Mouse (Mus musculus) midbrain, embryonic 14.5 days (tissue): ENCODE results near the gene Pou4f1. TPM values are rescaled to one million over a fixed set of nuclear protein-coding genes. Genes with fewer than 3 reads are reported as not detected.

Source experiments
- ATAC-seq: fragments of 200-750 bp; cut with Nextera tagmentation; 2 replicates; pipeline ENCODE4 v1.8.0; 2017; ENCODE audit warnings: moderate number of reproducible peaks, moderate library complexity; ENCODE audit not compliant: low FRiP score, low TSS enrichment
- DNase-seq: peaks from one replicate; pipeline ENCODE4 v3.0.0-alpha.2; 2015
- H3K27ac ChIP-seq: fragments of 300-500 bp; sonication (generic); replicated peaks from 2 replicates; pipeline ENCODE4 v1.5.1; 2014; ENCODE audit warnings: mild to moderate bottlenecking, low read depth, low read length, moderate library complexity
- H3K27me3 ChIP-seq: fragments of 300-500 bp; sonication (generic); 2 replicates; pipeline ENCODE4 v1.6.1; 2014; ENCODE audit warnings: low read length, control low read depth, mixed read lengths; ENCODE audit not compliant: control insufficient read depth, insufficient read depth
- H3K36me3 ChIP-seq: fragments of 300-500 bp; sonication (generic); 2 replicates; pipeline ENCODE4 v1.6.1; 2014; ENCODE audit warnings: low read length, control low read depth; ENCODE audit not compliant: control insufficient read depth, insufficient read depth
- H3K4me1 ChIP-seq: fragments of 300-500 bp; sonication (generic); 2 replicates; pipeline ENCODE4 v1.6.1; 2014; ENCODE audit warnings: mild to moderate bottlenecking, antibody characterized with exemption, low read length, control low read depth; ENCODE audit not compliant: control insufficient read depth, insufficient read depth
- H3K4me2 ChIP-seq: fragments of 300-500 bp; sonication (generic); 2 replicates; pipeline ENCODE4 v1.6.1; 2014; ENCODE audit warnings: mild to moderate bottlenecking, low read length, moderate library complexity
- H3K4me3 ChIP-seq: fragments of 300-500 bp; sonication (generic); replicated peaks from 2 replicates; pipeline ENCODE4 v1.5.1; 2014; ENCODE audit warnings: low read depth, low read length
- H3K9ac ChIP-seq: fragments of 300-500 bp; sonication (generic); replicated peaks from 2 replicates; pipeline ENCODE4 v1.6.1; 2014; ENCODE audit warnings: mild to moderate bottlenecking, low read length, moderate library complexity
- H3K9me3 ChIP-seq: fragments of 300-500 bp; sonication (generic); 2 replicates; pipeline ENCODE4 v1.6.1; 2016; ENCODE audit warnings: low read length, control low read depth, mixed read lengths; ENCODE audit not compliant: control insufficient read depth
- WGBS: fragments of 180-500 bp; shearing (Covaris S2); extraction: QIAGEN DNeasy Blood & Tissue Kit; methylation state at CpG from one replicate; pipeline ENCODE4 v1.1.7; 2014; 5-methylcytosine and 5-hydroxymethylcytosine counted together
- polyA plus RNA-seq: library from polyadenylated mRNA; unstranded; fragments of >200 nt; fragmentation: Nextera tagmentation; extraction: Ambion mirVana; gene quantifications from 2 replicates; pipeline ENCODE4 v1.2.1, GENCODE M21; 2014

The Pou4f1 gene
- polyA plus RNA-seq, 1 experiment from 2014 or later, result 103 TPM

DNA sequence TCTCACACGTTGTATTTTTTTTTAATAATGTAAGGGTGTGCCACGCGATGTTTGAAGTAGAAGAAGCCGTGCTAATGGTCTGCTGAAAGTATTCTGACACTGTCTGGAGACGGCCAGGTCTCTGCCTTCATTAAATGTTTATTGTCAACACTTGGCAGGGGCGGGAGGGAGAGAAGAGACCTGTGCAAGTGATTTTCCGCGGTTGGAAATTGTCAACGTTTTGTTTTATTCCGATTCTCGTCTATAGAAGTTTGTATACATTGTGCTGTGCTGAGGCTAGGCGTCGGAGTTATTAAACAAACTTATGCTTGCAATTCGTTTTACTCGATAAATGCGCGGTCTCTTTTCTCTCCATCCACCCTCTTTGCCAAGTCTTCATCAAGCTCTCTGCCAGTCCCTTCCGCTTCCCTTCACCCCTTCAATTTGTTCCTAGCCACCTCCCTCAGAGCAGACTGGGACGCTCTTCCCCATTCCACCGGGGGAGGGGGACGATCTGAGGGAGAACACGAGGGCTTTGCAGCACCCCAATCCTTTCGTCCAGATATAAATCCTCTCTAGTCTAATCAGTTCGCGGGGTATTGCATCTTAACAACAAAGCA, 8.2 kb downstream of the Pou4f1 start:
- DNase-seq, result peak; percentile 68
- peak overlapping the region; percentile 55 for H3K4me2 ChIP-seq

GRCm38 (mm10) chr14:104458728-104459512, 8.9 kb downstream of the Pou4f1 start:
- Histone ChIP-seq H3K36me3 (no peaks in the 10 kb centered on the region), H3K9me3 (no peaks in the 10 kb centered on the region), H3K4me2 (peak overlapping the region; percentile 55), H3K4me1 (0 out of 2 replicates have a peak, but pooled peaks cover 3% of the 10 kb centered on the region), H3K4me3 (peak overlapping the region; percentile 28), H3K9ac (peak overlapping the region; percentile 1; the same call in 1 of the 2 replicates), H3K27ac (peak overlapping the region; percentile 68), H3K27me3 (peaks cover 57% of the 10 kb centered on the region)
- WGBS, result under 1% methylated on average over 19 of the region's 19 CpGs
- DNase-seq, result peak; percentile 55
- no peak for ATAC-seq

More for the DNA sequence above, 8.2 kb downstream of the Pou4f1 start:
- H3K4me3 ChIP-seq, result peak overlapping the region; percentile 28
- WGBS, result under 1% methylated on average over 25 of the region's 25 CpGs
- peak overlapping the region; percentile 1; the same call in 1 of the 2 replicates for H3K9ac ChIP-seq
- 0 out of 2 replicates have a peak, but pooled peaks cover 3% of the 10 kb centered on the region for H3K4me1 ChIP-seq
- peaks cover 58% of the 10 kb centered on the region for H3K27me3 ChIP-seq
- peak overlapping the region; percentile 68 for H3K27ac ChIP-seq
- H3K36me3 ChIP-seq, result no peaks in the 10 kb centered on the region
- no peaks in the 10 kb centered on the region for H3K9me3 ChIP-seq
- peak; percentile 40 for ATAC-seq

- WGBS, result under 1% methylated on average over 20 of the region's 20 CpGs
- Histone ChIP-seq H3K27me3 (peaks cover 52% of the 10 kb centered on the region), H3K36me3 (no peaks in the 10 kb centered on the region), H3K9ac (peak overlapping the region; percentile 1; the same call in 1 of the 2 replicates), H3K9me3 (no peaks in the 10 kb centered on the region), H3K4me2 (peak overlapping the region; percentile 55), H3K4me3 (peak overlapping the region; percentile 28), H3K4me1 (0 out of 2 replicates have a peak, but pooled peaks cover 3% of the 10 kb centered on the region), H3K27ac (peak overlapping the region; percentile 68)
- DNase-seq (peak; percentile 65), ATAC-seq (no peak)
Measured at GRCm38 (mm10) chr14:104457966-104458710, 9.7 kb downstream of the Pou4f1 start.

DNA sequence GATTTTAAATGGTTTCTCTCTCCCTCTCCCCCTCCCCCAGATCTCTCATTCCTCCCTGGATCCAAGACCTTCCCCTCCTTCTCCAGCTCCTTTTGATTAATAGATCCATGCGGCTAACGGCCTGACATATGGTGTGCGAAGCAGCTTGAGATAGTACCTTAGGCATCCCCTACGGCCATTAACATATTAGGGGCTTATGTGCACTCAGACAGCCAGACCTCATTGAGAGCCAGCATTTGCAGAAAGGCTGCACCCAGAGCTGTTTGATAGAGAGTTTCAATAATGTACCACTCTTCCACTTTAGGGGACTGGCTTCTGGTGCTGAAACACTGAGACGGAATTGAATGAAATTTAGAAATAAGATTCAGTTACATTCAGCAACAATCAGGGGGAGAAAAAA, 10.8 kb downstream of the Pou4f1 start:
- H3K4me2 ChIP-seq, result peak overlapping the region; percentile 55
- DNase-seq, result peak; percentile 73
- no peak for ATAC-seq
- H3K4me3 ChIP-seq, result peak overlapping the region; percentile 10; the same call in 1 of the 2 replicates
- peaks cover 52% of the 10 kb centered on the region for H3K27me3 ChIP-seq
- H3K4me1 ChIP-seq, result 0 out of 2 replicates have a peak, but pooled peaks cover 3% of the 10 kb centered on the region
- H3K9me3 ChIP-seq, result no peaks in the 10 kb centered on the region
- peak overlapping the region; percentile 54; the same call in 1 of the 2 replicates for H3K27ac ChIP-seq
- WGBS, result under 1% methylated on average over 5 of the region's 5 CpGs
- H3K9ac ChIP-seq, result no peak overlapping the region
- no peaks in the 10 kb centered on the region for H3K36me3 ChIP-seq

- Histone ChIP-seq H3K4me3 (no peak overlapping the region), H3K4me1 (no peaks in the 10 kb centered on the region), H3K27ac (no peak overlapping the region), H3K27me3 (peaks cover 43% of the 10 kb centered on the region), H3K9me3 (no peaks in the 10 kb centered on the region), H3K9ac (no peak overlapping the region), H3K36me3 (no peaks in the 10 kb centered on the region), H3K4me2 (no peak overlapping the region)
- WGBS, result 12% methylated on average over 4 of the region's 4 CpGs
- ATAC-seq (no peak), DNase-seq (peak; percentile 72)
Measured at GRCm38 (mm10) chr14:104453824-104454223, 14.0 kb downstream of the Pou4f1 start.

DNA sequence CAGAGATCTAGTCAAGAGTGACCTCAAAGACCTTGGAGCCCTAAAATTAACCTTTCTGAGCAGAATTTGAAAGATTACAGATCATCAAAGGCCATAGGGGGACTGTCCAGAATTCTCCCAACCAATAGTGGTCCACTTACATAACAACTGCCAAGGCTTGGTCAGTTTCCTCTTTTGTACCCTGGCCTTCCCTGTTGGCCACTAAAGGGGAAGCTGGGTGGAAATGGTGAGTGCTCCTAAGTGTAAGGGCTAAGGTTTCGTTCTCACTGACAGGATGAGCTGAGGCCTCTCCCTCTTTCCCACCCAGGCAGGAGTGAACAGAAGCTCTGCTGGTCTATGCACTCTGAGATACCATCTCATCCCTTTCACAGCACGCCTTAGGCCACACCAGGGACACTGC, 33.5 kb downstream of the Pou4f1 start:
- Histone ChIP-seq H3K9me3 (no peaks in the 10 kb centered on the region), H3K4me1 (no peaks in the 10 kb centered on the region), H3K9ac (no peak overlapping the region), H3K36me3 (no peaks in the 10 kb centered on the region), H3K27ac (no peak overlapping the region), H3K4me2 (no peak overlapping the region), H3K27me3 (no peaks in the 10 kb centered on the region), H3K4me3 (no peak overlapping the region)
- DNase-seq (no peak), ATAC-seq (no peak)
- 70% methylated on average over 2 of the region's 2 CpGs for WGBS

GRCm38 (mm10) chr14:104430819-104431218, 37.0 kb downstream of the Pou4f1 start:
- H3K9ac ChIP-seq, result no peak overlapping the region
- no peaks in the 10 kb centered on the region for H3K27me3 ChIP-seq
- no peaks in the 10 kb centered on the region for H3K36me3 ChIP-seq
- H3K27ac ChIP-seq, result no peak overlapping the region
- 86% methylated on average over 4 of the region's 4 CpGs for WGBS
- H3K9me3 ChIP-seq, result no peaks in the 10 kb centered on the region
- DNase-seq (no peak), ATAC-seq (no peak)
- no peak overlapping the region for H3K4me2 ChIP-seq
- no peaks in the 10 kb centered on the region for H3K4me1 ChIP-seq
- no peak overlapping the region for H3K4me3 ChIP-seq

DNA sequence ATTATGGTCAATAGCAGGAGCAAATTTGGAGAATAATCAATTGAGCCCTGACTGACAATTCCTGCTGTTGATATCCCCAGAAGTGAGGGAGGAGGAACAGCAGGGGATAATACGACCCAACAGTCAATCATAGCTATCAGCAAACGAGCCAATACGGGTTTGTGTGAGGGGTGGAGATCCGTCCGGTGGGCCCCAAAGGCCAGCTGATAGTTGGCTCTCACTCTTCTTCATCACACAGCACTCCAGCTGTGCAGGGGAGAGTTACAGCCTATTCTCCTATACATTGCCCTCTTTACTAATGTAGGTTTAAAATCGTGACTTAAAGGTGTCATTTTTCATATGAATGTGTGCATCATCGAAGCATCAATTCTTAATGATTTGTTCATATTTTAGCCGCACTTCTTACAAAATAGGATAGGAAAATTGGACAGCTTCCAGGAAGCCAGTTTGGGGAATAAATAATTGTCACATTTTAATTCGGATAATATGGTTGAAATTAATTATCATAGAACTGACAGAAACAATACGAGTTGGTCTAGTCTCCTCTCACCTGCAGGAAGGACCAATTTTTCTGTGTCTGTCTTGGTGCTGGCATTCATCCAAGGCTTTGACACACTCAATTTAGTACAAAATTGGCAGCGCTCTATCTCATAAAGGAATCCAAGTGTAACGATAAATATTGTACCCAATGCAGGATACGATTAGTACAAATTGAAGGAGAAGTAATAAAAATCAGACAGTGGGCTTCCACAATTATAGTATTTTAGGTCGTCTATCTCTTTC, 43.9 kb downstream of the Pou4f1 start:
- ATAC-seq, result no peak
- DNase-seq, result peak; percentile 57
- Histone ChIP-seq H3K4me1 (peaks cover 10% of the 10 kb centered on the region; the same call in 1 of the 2 replicates), H3K4me2 (no peak overlapping the region), H3K9me3 (no peaks in the 10 kb centered on the region), H3K9ac (no peak overlapping the region), H3K27me3 (no peaks in the 10 kb centered on the region), H3K36me3 (no peaks in the 10 kb centered on the region), H3K27ac (no peak overlapping the region; the same call in 1 of the 2 replicates), H3K4me3 (no peak overlapping the region)
- WGBS, result 46% methylated on average over 14 of the region's 14 CpGs
